Mouse (Mus musculus) limb, embryonic 14.5 days (tissue): ENCODE measurements around the gene C1qtnf2. TPM values are rescaled to one million over a fixed set of nuclear protein-coding genes. Genes with fewer than 3 reads are reported as not detected.
A peak's percentile ranks its signal among the peaks of the same experiment; 100 is the strongest.

ENCODE experiments used
- ATAC-seq: fragments of 200-750 bp; cut with Nextera tagmentation; 2 replicates; pipeline ENCODE4 v1.8.0; 2017; ENCODE audit warnings: low read depth, moderate number of reproducible peaks, moderate TSS enrichment; ENCODE audit not compliant: low FRiP score
- DNase-seq: peaks from one replicate; pipeline ENCODE4 v3.0.0-alpha.2; 2015; ENCODE audit warnings: low spot score
- H3K27ac ChIP-seq: fragments of 300-500 bp; sonication (generic); replicated peaks from 2 replicates; pipeline ENCODE4 v1.5.1; 2014; ENCODE audit warnings: low read depth, mild to moderate bottlenecking, low read length, moderate library complexity, mixed read lengths
- H3K27me3 ChIP-seq: fragments of 300-500 bp; sonication (generic); 2 replicates; pipeline ENCODE4 v1.6.1; 2014; ENCODE audit warnings: low read length, mixed read lengths; ENCODE audit not compliant: control insufficient read depth, insufficient read depth
- H3K36me3 ChIP-seq: fragments of 300-500 bp; sonication (generic); 2 replicates; pipeline ENCODE4 v1.6.1; 2014; ENCODE audit warnings: mild to moderate bottlenecking, low read length, moderate library complexity, mixed read lengths; ENCODE audit not compliant: control insufficient read depth, insufficient read depth
- H3K4me1 ChIP-seq: fragments of 300-500 bp; sonication (generic); 2 replicates; pipeline ENCODE4 v1.6.1; 2014; ENCODE audit warnings: antibody characterized with exemption, low read length, mixed read lengths; ENCODE audit not compliant: control insufficient read depth, insufficient read depth
- H3K4me2 ChIP-seq: fragments of 300-500 bp; sonication (generic); replicated peaks from 2 replicates; pipeline ENCODE4 v1.6.1; 2014; ENCODE audit warnings: low read depth, mild to moderate bottlenecking, low read length, moderate library complexity; ENCODE audit not compliant: severe bottlenecking
- H3K4me3 ChIP-seq: fragments of 300-500 bp; sonication (generic); replicated peaks from 2 replicates; pipeline ENCODE4 v1.5.1; 2014; ENCODE audit warnings: low read length
- H3K9ac ChIP-seq: fragments of 300-500 bp; sonication (generic); 2 replicates; pipeline ENCODE4 v1.6.1; 2014; ENCODE audit warnings: mild to moderate bottlenecking, low read depth, low read length, moderate library complexity; ENCODE audit not compliant: severe bottlenecking
- H3K9me3 ChIP-seq: fragments of 300-500 bp; sonication (generic); 2 replicates; pipeline ENCODE4 v1.6.1; 2016; ENCODE audit warnings: low read length; ENCODE audit not compliant: control insufficient read depth
- POLR2A ChIP-seq: fragments of 200-500 bp; IDR thresholded peaks from 2 replicates; pipeline ENCODE4 v1.8.0; 2012; ENCODE audit warnings: inconsistent platforms, mild to moderate bottlenecking, moderate library complexity, borderline replicate concordance; ENCODE audit not compliant: insufficient read depth, insufficient read length; ENCODE audit errors: extremely low read depth
- WGBS: fragments of 180-500 bp; shearing (Covaris S2); extraction: QIAGEN DNeasy Blood & Tissue Kit; methylation state at CpG from one replicate; pipeline ENCODE4 v1.1.7; 2014; 5-methylcytosine and 5-hydroxymethylcytosine counted together
- polyA plus RNA-seq, 2 experiments: library from polyadenylated mRNA; depleted of rRNA in 1 of 2; stranded (reverse) in 1 of 2; unstranded in 1 of 2; fragments of >200 nt; fragmentation: Nextera tagmentation in 1 of 2; extraction: Ambion mirVana in 1 of 2; gene quantifications; 2 replicates each; pipeline versions ENCODE4 v1.2.1 to v1.2.3; 2012 to 2014

C1qtnf2 gene
- polyA plus RNA-seq, 2 experiments: 32.7 to 46.1 TPM

GRCm38 (mm10) chr11:43493815-43494409, 19.8 kb downstream of the C1qtnf2 start:
- Histone ChIP-seq H3K4me2 (no peak overlapping the region), H3K4me3 (no peak overlapping the region), H3K4me1 (no peaks in the 10 kb centered on the region), H3K36me3 (no peaks in the 10 kb centered on the region), H3K9ac (no peak overlapping the region), H3K27me3 (no peaks in the 10 kb centered on the region), H3K27ac (no peak overlapping the region), H3K9me3 (no peaks in the 10 kb centered on the region)
- WGBS: 25% methylated on average over 6 of the region's 6 CpGs
- DNase-seq (peak; percentile 87), ATAC-seq (peak; percentile 84)
- no peak for TF ChIP-seq POLR2A

- ATAC-seq (no peak), DNase-seq (no peak)
- no peaks in the 10 kb centered on the region for H3K9me3 ChIP-seq
- TF ChIP-seq POLR2A: no peak
- H3K27me3 ChIP-seq: no peaks in the 10 kb centered on the region
- 53% methylated on average over 7 of the region's 8 CpGs for WGBS
- H3K4me1 ChIP-seq: no peaks in the 10 kb centered on the region
- no peaks in the 10 kb centered on the region for H3K36me3 ChIP-seq
- no peak overlapping the region for H3K9ac ChIP-seq
- no peak overlapping the region for H3K4me3 ChIP-seq
- no peak overlapping the region for H3K4me2 ChIP-seq
- H3K27ac ChIP-seq: no peak overlapping the region
Observed at GRCm38 (mm10) chr11:43495037-43495436, 21.0 kb downstream of the C1qtnf2 start.

GRCm38 (mm10) chr11:43495532-43495931, 21.5 kb downstream of the C1qtnf2 start:
- no peak overlapping the region for H3K4me3 ChIP-seq
- no peak overlapping the region for H3K4me2 ChIP-seq
- no peaks in the 10 kb centered on the region for H3K36me3 ChIP-seq
- no peaks in the 10 kb centered on the region for H3K27me3 ChIP-seq
- no peak for TF ChIP-seq POLR2A
- no peaks in the 10 kb centered on the region for H3K4me1 ChIP-seq
- WGBS: 57% methylated on average over 3 of the region's 3 CpGs
- no peak for ATAC-seq
- DNase-seq: no peak
- H3K9me3 ChIP-seq: no peaks in the 10 kb centered on the region
- no peak overlapping the region for H3K27ac ChIP-seq
- no peak overlapping the region for H3K9ac ChIP-seq

- WGBS: 87% methylated on average over 6 of the region's 6 CpGs
- Histone ChIP-seq H3K27ac (no peak overlapping the region), H3K4me3 (no peak overlapping the region), H3K4me1 (no peaks in the 10 kb centered on the region), H3K9ac (no peak overlapping the region), H3K9me3 (no peaks in the 10 kb centered on the region), H3K27me3 (no peaks in the 10 kb centered on the region), H3K4me2 (no peak overlapping the region), H3K36me3 (no peaks in the 10 kb centered on the region)
- no peak for TF ChIP-seq POLR2A
- DNase-seq (no peak), ATAC-seq (no peak)
Observed at GRCm38 (mm10) chr11:43501256-43501655, 27.2 kb downstream of the C1qtnf2 start.

- ATAC-seq (no peak), DNase-seq (no peak)
- Histone ChIP-seq H3K9ac (no peak overlapping the region), H3K36me3 (no peaks in the 10 kb centered on the region), H3K4me3 (no peak overlapping the region), H3K9me3 (no peaks in the 10 kb centered on the region), H3K27ac (no peak overlapping the region), H3K4me1 (no peaks in the 10 kb centered on the region), H3K27me3 (no peaks in the 10 kb centered on the region), H3K4me2 (no peak overlapping the region)
- 83% methylated on average over 7 of the region's 7 CpGs for WGBS
- no peak for TF ChIP-seq POLR2A
Observed at GRCm38 (mm10) chr11:43505188-43505587, 31.1 kb downstream of the C1qtnf2 start.
